Mouse (Mus musculus) heart, postnatal 14 days (tissue): Measurements from ENCODE around the gene Fut9. TPM values are rescaled to one million over a fixed set of nuclear protein-coding genes. Genes with fewer than 3 reads are reported as not detected.

ENCODE experiments used
- DNase-seq, 2 experiments: peaks; one replicate each; pipeline ENCODE4 v3.0.0; 2021 to 2022
- intact Hi-C: fragments of 180-260 bp; cut with DNase I; formaldehyde crosslinking; loops from one replicate; pipeline ENCODE4 v1.15.1; 2025
- long read RNA-seq, 2 experiments: library from polyadenylated mRNA; stranded (forward); transcript quantifications; one replicate each; pipeline ENCODE4 v2.0.0; 2021
- total RNA-seq, 2 experiments: library from RNA; stranded (reverse); gene quantifications; 2 replicates each; pipeline ENCODE4 v1.2.3; 2021

The Fut9 gene
- not detected for total RNA-seq
- long read RNA-seq, experiment 1: 0 reads
- long read RNA-seq, experiment 2: 0 reads

DNA sequence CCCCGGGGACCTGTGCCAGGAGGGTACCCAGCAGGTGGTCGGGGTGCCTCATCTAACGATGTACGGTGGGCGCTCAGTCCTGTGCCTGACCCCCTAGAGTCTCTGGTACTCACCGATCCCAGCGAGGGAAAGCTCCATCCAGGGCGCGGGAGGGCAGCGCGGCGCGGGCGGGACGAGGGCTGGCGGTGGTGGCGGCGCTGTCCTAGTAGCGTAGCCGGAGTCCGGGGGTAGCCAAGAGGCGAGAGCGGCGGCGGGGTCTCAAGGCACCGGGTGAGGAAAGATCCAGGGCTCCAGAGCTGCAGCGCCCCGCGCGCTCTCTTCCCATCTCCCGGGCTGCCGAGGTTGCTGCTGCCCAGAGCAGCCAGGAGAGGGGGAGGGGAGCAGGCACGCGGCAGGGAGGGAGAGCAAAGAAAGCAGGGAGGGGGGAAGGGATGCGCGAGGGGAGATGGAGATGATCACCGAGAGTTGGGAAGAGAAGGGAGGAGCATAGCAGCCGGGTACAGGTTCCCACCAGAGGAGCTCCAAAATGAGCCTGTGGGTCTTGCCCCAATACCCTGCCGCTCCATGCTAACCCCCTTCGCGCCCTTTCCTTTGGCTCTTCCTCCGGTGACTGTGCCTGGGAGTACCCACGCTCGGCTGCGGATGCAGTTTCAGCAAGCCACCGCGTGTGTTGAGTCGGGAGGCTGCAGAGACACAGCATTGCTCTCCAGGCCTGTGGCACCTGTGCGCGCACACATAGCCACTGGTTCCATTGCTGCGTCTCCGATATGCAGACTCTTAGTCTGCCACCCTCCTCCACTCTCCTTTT, at the start of gene Fut9:
TSS of gene Fut9 (minus strand) at position 769 of the 808 bp plus-strand sequence.
- DNase-seq: no peak
- intact Hi-C loops: no loop called here

DNA sequence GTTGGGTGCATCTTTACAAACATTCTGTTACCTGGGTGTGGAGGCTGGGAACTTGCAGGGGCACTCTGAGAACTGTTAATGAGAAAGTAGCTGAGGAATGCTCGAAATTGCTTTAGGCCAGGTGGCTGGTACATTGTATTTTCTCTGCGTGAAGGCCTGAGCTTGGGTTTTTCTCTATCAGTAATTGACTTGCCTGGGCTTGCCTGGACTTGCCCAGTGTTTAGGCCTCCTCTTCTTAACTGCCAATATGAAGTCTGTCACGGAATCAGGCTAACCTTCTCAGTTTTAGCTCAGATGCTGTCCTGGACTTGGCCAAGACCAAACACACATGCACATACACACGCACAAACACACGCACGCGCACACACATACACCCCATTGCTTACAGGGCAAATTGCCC, 15.7 kb upstream of the Fut9 start:
- intact Hi-C loops: no loop called here
- no peak for DNase-seq

DNA sequence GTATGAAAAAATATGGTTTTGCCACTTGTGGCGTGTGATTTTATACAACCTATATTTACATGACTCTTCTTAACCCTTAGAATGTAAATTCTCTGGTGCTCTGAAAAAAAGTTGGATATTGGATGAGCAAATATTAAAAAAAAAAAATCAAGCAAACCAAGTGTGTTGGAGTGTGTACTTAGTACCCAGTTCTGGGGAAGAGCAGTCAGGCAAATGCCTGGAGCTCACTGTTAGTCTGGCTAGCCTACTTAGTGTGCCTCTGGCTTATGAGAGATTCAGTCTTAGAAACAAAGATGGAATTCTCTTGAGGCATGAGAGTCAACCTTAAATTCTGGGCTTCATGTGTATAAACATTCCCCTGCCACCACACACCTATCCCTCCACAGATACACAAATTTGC, 13.3 kb upstream of the Fut9 start:
- no peak for DNase-seq
- intact Hi-C loops: no loop called here

DNA sequence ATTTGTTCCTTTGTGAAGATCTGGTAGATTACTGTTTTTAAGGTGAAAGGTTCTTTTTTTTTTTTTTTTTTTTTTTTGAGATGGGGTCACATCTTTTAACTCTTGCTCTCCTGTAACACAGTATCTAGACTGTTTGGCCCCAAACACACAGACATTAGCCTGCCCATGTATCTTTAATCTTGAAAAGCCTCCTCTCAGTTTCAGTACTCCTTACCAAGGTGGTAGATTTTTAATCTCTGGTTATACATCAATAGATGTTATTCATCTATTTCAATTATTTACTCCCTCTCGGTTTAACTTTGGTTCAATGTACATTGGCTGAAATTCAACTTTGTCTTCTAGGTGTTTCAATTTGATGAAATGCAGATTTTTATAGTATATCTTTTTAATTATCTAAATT, 10.0 kb upstream of the Fut9 start:
- DNase-seq: no peak
- intact Hi-C loops: no loop called here

DNA sequence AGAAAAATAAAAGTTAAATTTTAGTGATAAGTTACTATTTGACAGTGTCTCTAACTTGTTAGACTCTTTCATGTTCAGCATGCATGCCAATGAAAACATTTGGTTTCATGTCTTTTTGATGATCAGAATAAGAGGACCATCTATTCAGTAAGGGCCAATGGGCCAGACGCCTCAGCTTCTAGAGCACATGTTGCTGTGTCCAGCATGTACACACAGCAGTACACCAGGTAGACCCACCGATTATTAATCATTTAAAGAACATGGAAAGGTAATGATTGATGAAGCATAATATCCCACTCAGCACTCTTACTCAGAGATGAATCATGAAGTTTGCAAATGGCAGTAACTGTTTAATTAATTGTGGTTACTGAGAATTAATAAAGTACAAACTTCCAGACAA, 1.7 kb upstream of the Fut9 start:
- intact Hi-C loops: no loop called here
- no peak for DNase-seq

DNA sequence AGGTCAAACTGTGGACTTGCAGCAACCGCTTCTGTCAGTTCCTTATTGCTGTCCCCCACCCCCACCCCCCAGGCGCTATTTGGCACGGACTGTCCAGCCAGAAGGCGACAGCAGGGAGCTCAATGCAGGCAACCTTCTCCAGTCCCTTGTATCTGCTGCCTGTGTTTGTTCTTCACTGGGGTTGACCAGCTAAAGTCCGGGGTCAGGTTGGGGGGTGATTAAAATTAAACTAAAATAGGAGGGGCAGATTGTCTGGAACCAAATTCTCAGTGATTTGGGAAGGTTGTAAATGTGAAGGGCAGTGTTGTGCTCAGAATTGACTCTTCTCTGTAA, 206 bp upstream of the Fut9 start:
- no peak for DNase-seq
- intact Hi-C loops: no loop called here

DNA sequence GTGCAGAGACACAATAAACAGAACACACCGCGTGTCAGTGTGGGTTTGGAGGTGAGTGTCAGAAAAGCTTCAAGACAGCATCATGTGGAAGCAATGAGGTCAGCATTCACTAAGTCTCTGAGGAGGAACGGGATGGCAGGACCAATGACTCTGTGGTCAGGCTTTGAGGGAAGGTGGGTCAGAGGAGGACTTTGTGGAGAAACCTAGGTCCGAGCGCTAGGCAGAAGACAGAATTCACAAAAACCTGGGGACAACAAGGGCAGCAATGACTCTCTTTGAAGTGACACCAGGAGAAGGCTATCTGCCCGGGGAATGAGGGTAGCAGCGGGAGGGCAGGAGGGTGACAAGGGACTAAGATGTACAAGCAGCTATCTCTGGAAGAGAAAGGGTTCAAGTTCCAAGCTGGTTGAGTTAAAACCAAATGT, 981 bp downstream of the Fut9 start:
- intact Hi-C loops: no loop called here
- DNase-seq: no peak

DNA sequence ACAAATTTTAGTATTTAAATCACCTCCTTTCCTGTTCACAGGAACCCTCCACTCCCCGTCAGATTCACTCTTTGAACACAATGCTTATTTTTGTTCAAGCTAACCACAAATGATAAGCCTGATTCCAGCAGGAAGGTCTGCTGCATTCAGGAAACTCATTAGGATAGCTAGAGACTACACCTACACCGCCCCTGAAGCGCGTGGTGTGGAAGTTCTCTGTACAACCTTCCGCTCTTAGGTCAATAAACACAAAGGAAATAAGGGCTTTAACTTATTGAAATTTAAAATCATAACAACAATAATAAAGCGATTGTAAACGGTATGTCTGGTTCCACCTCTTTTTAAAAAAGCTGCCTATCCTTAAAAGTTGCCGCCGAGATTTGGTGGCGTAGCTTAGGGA, 1.6 kb downstream of the Fut9 start:
- DNase-seq: no peak
- intact Hi-C loops: no loop called here

DNA sequence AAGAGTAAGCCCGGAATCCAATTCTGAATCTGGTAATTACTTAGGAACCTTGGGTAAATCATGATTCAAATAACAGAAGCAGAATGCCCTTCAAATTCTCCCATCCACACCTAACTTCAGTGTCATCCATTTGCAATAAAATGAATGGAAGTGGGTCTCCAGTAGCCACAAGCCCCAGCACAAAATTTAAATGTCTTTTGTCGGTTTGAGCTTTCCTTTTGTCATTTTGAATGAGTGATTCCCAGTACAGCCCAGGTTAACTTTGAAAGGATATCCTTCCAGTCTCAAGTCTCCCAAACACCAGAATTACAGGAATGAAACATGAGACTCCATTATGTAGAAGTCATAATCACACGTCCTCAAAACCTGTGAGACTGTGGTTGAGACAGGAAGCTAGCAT, 3.9 kb downstream of the Fut9 start:
- intact Hi-C loops: no loop called here
- DNase-seq: no peak

DNA sequence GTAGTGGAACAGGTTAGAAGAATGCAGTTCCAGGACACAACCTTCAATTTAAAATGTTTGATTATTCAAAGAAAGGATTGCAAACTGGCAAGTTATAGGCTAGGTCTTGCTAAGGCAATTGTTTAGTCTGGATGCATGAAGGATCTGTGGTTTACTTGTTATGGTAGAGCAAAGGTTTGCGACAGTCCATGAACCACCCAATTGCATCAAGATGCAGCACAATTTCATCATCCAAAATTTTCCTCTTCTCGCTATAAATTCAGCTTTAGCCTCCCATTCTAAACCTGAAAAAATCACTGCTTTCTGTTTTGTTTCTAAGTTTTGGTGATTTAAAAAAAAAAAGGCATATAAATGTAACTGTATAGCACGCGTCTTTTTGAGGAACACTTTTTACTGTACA, 14.8 kb downstream of the Fut9 start:
- no peak for DNase-seq

DNA sequence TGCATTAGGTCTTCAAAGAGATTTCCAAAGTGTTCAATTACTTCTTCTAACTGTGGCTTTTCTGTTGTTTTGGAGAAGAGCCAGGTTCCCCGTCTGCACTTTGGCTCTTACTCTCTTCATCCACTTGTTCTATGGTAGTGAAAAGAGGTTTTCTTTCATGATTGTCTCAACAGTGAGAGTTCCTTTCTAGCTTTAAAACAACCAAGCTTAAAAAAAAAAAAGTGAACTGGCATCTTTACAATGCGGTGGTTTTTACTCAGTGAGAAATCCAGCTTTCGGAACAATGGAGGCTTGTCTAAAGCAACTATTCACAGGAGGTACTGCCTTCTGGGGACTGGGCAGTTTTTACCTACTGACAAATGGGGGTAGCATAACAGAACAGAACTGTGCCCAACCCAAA, 31.4 kb downstream of the Fut9 start:
- intact Hi-C loops: no loop called here
- no peak for DNase-seq

More for the DNA sequence above, 14.8 kb downstream of the Fut9 start:
- intact Hi-C loops: no loop called here

DNA sequence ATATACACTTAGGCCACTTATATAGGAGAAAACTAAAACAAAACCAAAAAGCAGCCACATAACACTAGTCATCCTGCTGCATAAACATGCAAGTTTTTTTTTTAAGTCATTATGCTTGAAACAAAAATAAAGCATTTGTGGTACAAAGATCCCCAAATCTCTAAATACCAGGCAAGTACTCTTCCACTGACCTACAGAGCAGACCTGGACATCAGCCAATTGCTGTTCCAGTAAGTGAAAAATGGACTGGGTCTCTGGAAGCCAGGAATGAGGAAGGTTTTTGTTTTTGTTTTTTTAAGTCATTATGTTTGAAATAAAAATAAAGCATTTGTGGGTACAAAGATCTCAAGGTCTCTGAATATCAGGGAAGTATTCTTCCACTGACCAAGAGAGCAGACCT, 37.0 kb downstream of the Fut9 start:
- no peak for DNase-seq
- intact Hi-C loops: no loop called here

DNA sequence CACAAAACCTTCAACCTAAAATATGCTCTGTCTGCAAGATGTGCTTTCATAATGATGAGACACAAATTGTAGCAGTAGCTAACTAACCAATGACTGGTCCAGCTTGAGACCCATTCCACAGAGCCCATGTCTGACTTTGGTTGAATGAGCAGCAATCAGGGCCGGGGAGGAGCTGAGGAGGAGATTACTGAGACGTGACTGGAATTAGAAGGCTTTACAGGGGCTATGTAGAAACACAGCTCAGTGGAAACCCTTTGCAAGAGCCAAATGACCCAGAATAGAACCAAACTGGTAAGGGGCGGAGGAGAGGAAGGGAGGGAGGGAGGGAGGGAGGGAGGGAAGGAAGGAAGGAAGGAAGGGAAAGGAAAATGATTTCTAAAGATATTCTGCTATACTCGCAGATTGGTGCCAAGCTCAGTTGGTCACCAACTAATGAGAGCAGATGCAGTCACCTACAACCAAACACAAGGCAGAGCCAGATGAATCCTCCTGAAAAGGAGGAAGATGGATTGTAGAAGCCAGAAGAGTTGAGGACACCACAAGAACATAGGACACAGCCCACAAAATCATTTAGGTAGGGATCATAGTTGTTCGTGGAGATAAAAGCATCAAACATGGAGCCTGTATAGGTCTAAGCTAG, 42.0 kb downstream of the Fut9 start:
- intact Hi-C loops: no loop called here
- DNase-seq: no peak

DNA sequence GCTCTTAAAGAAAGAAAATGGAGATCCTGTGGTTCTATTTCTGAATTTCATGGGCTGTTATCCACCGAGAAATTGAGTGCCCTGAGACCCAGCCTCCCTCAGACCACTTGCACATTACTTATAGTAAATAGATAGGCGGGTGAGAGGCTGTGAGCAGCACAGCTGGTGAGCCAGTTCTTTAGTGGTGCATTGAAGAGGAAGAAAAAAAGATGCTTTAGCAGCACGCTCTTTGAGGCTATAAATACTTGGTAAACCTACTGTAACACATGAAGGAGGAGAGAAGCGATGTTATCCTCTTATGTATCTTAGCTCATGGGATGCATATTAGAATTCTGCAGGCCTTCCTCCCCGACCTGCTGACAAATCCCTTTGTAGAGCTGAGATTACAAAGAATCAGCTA, 58.5 kb downstream of the Fut9 start:
- DNase-seq: no peak
- intact Hi-C loops: no loop called here

DNA sequence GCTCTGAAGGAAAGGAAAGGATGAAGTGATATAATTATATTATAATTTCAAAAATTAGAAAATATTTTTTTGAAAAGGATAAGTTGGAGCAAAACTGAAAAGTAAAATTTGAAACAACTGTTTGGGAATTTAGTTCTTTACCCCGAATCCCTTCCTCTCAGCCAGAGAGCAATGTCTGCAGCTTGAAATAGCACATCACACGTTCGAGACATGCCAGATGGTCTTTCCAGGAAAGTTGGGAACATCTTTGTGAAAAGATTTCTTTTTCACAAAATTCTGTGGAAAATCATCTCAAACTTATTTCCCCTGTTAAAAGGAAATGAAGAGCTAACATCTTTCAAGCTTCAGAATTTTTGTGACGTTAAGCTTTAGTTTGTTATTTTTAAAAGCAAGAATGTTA, 61.3 kb downstream of the Fut9 start:
- DNase-seq: no peak
- intact Hi-C loops: no loop called here

DNA sequence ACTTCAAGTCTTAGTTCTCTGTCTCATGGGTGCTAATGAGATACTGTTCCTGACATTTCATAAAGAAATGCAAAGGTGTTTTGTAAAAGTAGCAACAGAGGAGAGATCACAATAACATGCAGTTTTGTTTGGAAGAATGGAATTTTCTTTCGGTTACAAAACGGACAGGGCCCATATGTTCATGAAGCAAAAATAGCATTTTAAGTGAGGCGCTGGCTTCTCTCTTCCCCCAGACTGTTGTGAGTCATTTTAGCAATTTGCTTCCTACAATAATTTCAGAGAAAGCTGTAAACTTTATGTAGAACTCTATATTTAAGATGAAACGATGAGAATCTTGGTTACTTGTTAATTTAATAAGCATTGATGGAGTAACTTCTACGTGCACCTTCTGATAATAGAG, 78.5 kb downstream of the Fut9 start:
- intact Hi-C loops: no loop called here

DNA sequence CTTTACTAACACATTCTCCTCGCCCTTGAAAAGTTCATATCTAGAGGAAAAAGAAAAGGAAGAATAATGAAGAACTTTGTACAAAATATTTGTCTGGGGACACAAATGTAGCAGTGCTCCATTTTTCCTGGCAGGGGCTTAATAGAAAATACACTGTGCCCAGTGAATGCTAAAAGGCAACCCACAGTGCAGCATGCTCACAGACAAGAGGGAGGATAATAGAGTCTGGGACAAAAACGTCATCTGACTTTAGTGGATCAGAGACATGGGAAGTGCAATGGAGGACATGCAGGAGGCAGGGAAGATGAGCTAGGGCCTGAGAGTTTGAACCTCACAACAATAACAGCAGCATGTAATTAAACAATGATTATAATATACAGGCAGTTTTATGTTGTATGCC, 86.1 kb downstream of the Fut9 start:
- intact Hi-C loops: no loop called here
- no peak for DNase-seq

More for the DNA sequence above, 78.5 kb downstream of the Fut9 start:
- no peak for DNase-seq

DNA sequence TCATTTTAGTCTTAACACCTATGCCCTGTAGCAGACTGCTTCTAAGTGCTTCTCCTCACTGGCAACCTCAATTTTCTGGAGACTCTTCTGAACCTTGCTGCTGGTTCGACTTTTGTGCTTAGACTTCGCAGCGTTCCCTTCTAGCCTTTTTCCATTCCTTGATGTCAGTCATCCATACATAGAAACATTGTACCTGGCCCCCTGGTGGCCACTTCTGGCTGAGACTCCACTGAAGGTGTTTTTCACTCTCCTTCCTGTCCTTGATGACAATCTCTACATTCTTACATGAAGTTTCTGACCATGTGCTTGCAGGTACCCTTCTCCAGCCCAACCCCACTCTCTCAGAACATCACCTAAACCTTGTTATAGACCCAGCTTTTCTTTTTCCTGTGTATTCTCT, 115.1 kb downstream of the Fut9 start:
- DNase-seq: no peak
- intact Hi-C loops: no loop called here

DNA sequence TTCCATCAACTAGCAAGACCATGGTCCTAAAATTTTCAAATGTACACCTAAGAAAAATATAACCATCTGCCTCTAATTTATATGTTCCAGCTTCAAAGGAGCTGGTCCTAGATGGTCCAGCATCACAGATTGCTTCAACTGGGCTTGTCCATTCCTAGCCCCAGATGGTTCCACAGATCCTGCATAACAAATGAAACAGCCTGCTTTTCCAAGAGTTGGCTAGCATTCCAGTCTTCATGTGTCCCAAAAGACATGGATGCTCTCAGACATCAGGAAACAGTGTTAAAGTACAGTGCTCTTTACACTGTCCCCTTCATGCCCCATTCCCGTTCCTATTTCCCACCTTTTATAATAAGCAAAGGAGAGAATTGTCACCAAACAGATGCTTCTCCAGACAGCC, 135.8 kb downstream of the Fut9 start:
- intact Hi-C loops: no loop called here

DNA sequence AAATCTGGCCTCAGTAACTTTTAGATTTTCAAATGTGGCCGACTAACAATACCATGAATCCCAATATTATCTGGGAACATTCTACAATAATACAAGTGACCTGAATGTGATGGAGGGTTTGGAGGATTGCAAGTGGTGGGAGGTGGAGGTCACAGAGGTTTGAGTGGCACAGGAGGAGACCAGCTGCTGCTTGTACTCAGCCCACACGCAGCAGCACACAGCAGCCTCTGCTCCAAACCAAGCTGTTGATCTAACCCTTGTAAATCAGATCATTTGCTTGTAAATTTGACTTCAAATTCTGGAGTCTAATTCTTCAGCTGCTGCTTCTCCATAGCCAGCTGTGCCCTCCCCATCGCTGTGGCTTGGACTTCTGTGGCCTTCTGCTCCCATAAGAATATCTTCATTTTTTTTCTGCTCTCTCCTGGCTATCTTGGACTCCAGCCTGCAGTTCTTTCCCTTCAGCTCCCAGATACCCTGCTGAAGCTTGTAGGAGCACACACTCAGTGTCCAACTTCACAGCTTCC, 138.8 kb downstream of the Fut9 start:
- no peak for DNase-seq

More for the DNA sequence above, 135.8 kb downstream of the Fut9 start:
- no peak for DNase-seq

DNA sequence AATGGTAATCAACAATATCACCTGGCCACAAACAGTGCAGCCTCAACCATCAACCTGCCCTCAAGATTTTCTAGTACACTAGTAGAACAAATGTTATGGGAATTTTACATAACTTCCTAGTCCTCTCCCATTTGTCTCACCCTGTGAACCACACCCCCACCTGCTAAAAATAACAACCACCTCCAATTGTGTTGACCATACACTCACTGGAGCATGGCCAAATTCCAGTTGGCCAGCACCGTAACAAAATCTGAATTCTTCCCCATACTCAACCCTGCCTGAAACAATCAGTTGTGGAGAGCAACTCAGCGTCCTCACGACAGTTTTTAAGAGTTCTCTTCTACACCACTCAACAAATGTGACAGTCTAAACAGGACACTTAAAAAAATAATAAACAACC, 141.3 kb downstream of the Fut9 start:
- DNase-seq: no peak
- intact Hi-C loops: no loop called here

More for the DNA sequence above, 138.8 kb downstream of the Fut9 start:
- intact Hi-C loops: no loop called here

DNA sequence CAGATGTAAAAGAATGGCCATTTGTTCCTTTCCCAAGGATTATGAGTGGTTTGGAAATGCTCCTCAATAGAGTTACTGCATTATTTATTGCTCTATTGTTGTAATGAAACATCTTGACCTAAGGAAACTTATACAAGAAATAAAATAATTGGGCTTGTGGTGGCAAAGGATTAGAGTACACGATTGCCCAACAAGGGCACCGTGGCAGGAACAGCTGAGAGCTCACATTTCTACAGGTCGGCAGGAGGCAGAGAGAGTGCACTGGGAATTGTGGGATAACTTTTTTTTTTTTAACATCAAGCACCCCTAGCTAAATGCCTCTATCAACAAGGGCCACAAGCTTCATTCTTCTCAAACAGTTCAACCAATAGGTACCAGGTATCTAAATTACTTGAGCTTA, 148.1 kb downstream of the Fut9 start:
- intact Hi-C loops: no loop called here
- DNase-seq: no peak
